Mouse (Mus musculus) forebrain, embryonic 16.5 days (tissue): ENCODE results near the gene Zfyve19. TPM values are rescaled to one million over a fixed set of nuclear protein-coding genes. Genes with fewer than 3 reads are reported as not detected.

Experiments used
- ATAC-seq: fragments of 200-750 bp; cut with Nextera tagmentation; 2 replicates; pipeline ENCODE4 v1.8.0; 2017; ENCODE audit warnings: mild to moderate bottlenecking, moderate library complexity
- H3K27ac ChIP-seq: fragments of 300-500 bp; sonication (generic); 2 replicates; pipeline ENCODE4 v1.5.1; 2014; ENCODE audit warnings: low read length, control low read depth
- H3K27me3 ChIP-seq: fragments of 300-500 bp; sonication (generic); replicated peaks from 2 replicates; pipeline ENCODE4 v1.6.1; 2014; ENCODE audit warnings: low read length; ENCODE audit not compliant: control insufficient read depth, insufficient read depth
- H3K36me3 ChIP-seq: fragments of 300-500 bp; sonication (generic); 2 replicates; pipeline ENCODE4 v1.6.1; 2014; ENCODE audit not compliant: control insufficient read depth, insufficient read depth
- H3K4me1 ChIP-seq: fragments of 300-500 bp; sonication (generic); replicated peaks from 2 replicates; pipeline ENCODE4 v1.6.1; 2014; ENCODE audit warnings: low read length; ENCODE audit not compliant: control insufficient read depth, insufficient read depth
- H3K4me2 ChIP-seq: fragments of 300-500 bp; sonication (generic); 2 replicates; pipeline ENCODE4 v1.6.1; 2014; ENCODE audit warnings: mild to moderate bottlenecking, low read length, control low read depth
- H3K4me3 ChIP-seq: fragments of 300-500 bp; sonication (generic); replicated peaks from 2 replicates; pipeline ENCODE4 v1.5.1; 2014; ENCODE audit warnings: mild to moderate bottlenecking, low read length, control low read depth
- H3K9ac ChIP-seq: fragments of 300-500 bp; sonication (generic); replicated peaks from 2 replicates; pipeline ENCODE4 v1.6.1; 2014; ENCODE audit warnings: low read depth, low read length, control low read depth
- H3K9me3 ChIP-seq: fragments of 300-500 bp; sonication (generic); 2 replicates; pipeline ENCODE4 v1.6.1; 2016; ENCODE audit warnings: low read length; ENCODE audit not compliant: control insufficient read depth
- WGBS: fragments of 180-500 bp; shearing (Covaris S2); extraction: QIAGEN DNeasy Blood & Tissue Kit; methylation state at CpG from one replicate; pipeline ENCODE4 v1.1.7; 2014; 5-methylcytosine and 5-hydroxymethylcytosine counted together
- polyA plus RNA-seq: library from polyadenylated mRNA; unstranded; fragments of >200 nt; fragmentation: Nextera tagmentation; extraction: Ambion mirVana; gene quantifications from 2 replicates; pipeline ENCODE4 v1.2.1, GENCODE M21; 2015

The Zfyve19 gene
- polyA plus RNA-seq, 1 experiment from 2014 or later: 66.9 TPM

GRCm38 (mm10) chr2:119209176-119209507 lies 725 bp downstream of the Zfyve19 start:
- Histone ChIP-seq H3K9me3 (no peaks in the 10 kb centered on the region), H3K4me3 (peak overlapping the region; percentile 94), H3K27me3 (no peaks in the 10 kb centered on the region), H3K27ac (peak overlapping the region; percentile 92; the same call in 1 of the 2 replicates), H3K4me2 (peak overlapping the region; percentile 74), H3K36me3 (peaks cover 3% of the 10 kb centered on the region), H3K9ac (peak overlapping the region; percentile 78), H3K4me1 (peaks cover 17% of the 10 kb centered on the region)
- ATAC-seq: no peak
- WGBS: 2% methylated on average over 13 of the region's 13 CpGs

GRCm38 (mm10) chr2:119229775-119230704 lies 21.6 kb downstream of the Zfyve19 start, which contains the start of gene Ppp1r14d:
Ppp1r14d (minus strand) TSS chr2:119229906.
- H3K9me3 ChIP-seq: no peaks in the 10 kb centered on the region

GRCm38 (mm10) chr2:119236682-119237209 lies 28.3 kb downstream of the Zfyve19 start:
- Histone ChIP-seq H3K9me3 (no peaks in the 10 kb centered on the region), H3K36me3 (no peaks in the 10 kb centered on the region), H3K4me3 (peak overlapping the region; percentile 44), H3K27ac (no peak overlapping the region), H3K27me3 (peaks cover 48% of the 10 kb centered on the region), H3K4me1 (peaks cover 11% of the 10 kb centered on the region), H3K4me2 (peak overlapping the region; percentile 59), H3K9ac (no peak overlapping the region)
- WGBS: 5% methylated on average over 25 of the region's 25 CpGs
- no peak for ATAC-seq

More at GRCm38 (mm10) chr2:119229775-119230704, 21.6 kb downstream of the Zfyve19 start, which contains the start of gene Ppp1r14d:
- ATAC-seq: no peak
- H3K4me3 ChIP-seq: no peak within 1 kb of the TSS
- 74% methylated on average over 6 of the region's 6 CpGs for WGBS
- H3K9ac ChIP-seq: no peak within 1 kb of the TSS
- no peaks in the 10 kb centered on the region for H3K36me3 ChIP-seq
- H3K27me3 ChIP-seq: peaks cover 2% of the 10 kb centered on the region
- no peak within 1 kb of the TSS for H3K27ac ChIP-seq
- H3K4me2 ChIP-seq: no peak within 1 kb of the TSS
- no peaks in the 10 kb centered on the region for H3K4me1 ChIP-seq

GRCm38 (mm10) chr2:119237210-119237870 lies 28.9 kb downstream of the Zfyve19 start, which contains the start of gene Spint1:
Spint1 (plus strand) TSS chr2:119237362.
- peak within 1 kb of the TSS; percentile 59 for H3K4me2 ChIP-seq
- H3K27ac ChIP-seq: no peak within 1 kb of the TSS
- H3K4me1 ChIP-seq: peaks cover 11% of the 10 kb centered on the region
- H3K9ac ChIP-seq: 0 out of 2 replicates have a peak within 1 kb of the TSS, but pooled peaks have one; percentile 12
- under 1% methylated on average over 72 of the region's 73 CpGs for WGBS
- peaks cover 48% of the 10 kb centered on the region for H3K27me3 ChIP-seq
- ATAC-seq: no peak
- H3K4me3 ChIP-seq: peak within 1 kb of the TSS; percentile 44
- no peaks in the 10 kb centered on the region for H3K36me3 ChIP-seq
- H3K9me3 ChIP-seq: no peaks in the 10 kb centered on the region

GRCm38 (mm10) chr2:119237871-119238220 lies 29.4 kb downstream of the Zfyve19 start:
- Histone ChIP-seq H3K27me3 (peaks cover 48% of the 10 kb centered on the region), H3K27ac (no peak overlapping the region), H3K4me2 (peak overlapping the region; percentile 59), H3K4me3 (peak overlapping the region; percentile 44), H3K36me3 (no peaks in the 10 kb centered on the region), H3K4me1 (peaks cover 11% of the 10 kb centered on the region), H3K9me3 (no peaks in the 10 kb centered on the region), H3K9ac (no peak overlapping the region)
- ATAC-seq: peak; percentile 49; the same call in 1 of the 2 replicates
- WGBS: 2% methylated on average over 30 of the region's 31 CpGs

- H3K27me3 ChIP-seq: peaks cover 48% of the 10 kb centered on the region
- 73% methylated on average over 2 of the region's 2 CpGs for WGBS
- no peaks in the 10 kb centered on the region for H3K36me3 ChIP-seq
- no peak overlapping the region for H3K9ac ChIP-seq
- H3K9me3 ChIP-seq: no peaks in the 10 kb centered on the region
- H3K4me1 ChIP-seq: peaks cover 11% of the 10 kb centered on the region
- no peak overlapping the region for H3K27ac ChIP-seq
- no peak overlapping the region for H3K4me2 ChIP-seq
- no peak for ATAC-seq
- no peak overlapping the region for H3K4me3 ChIP-seq
Observed at GRCm38 (mm10) chr2:119238671-119239070, 30.3 kb downstream of the Zfyve19 start.

- H3K36me3 ChIP-seq: no peaks in the 10 kb centered on the region
- no peak for ATAC-seq
- 69% methylated on average over 4 of the region's 4 CpGs for WGBS
- peaks cover 11% of the 10 kb centered on the region for H3K4me1 ChIP-seq
- H3K27me3 ChIP-seq: peaks cover 44% of the 10 kb centered on the region
- H3K4me3 ChIP-seq: no peak overlapping the region
- no peaks in the 10 kb centered on the region for H3K9me3 ChIP-seq
- no peak overlapping the region for H3K9ac ChIP-seq
- no peak overlapping the region for H3K4me2 ChIP-seq
- H3K27ac ChIP-seq: no peak overlapping the region
Observed at GRCm38 (mm10) chr2:119240075-119240818, 31.8 kb downstream of the Zfyve19 start.

GRCm38 (mm10) chr2:119240819-119241186 lies 32.4 kb downstream of the Zfyve19 start:
- H3K4me2 ChIP-seq: no peak overlapping the region
- H3K4me3 ChIP-seq: no peak overlapping the region
- no peaks in the 10 kb centered on the region for H3K36me3 ChIP-seq
- H3K9me3 ChIP-seq: no peaks in the 10 kb centered on the region
- H3K27ac ChIP-seq: no peak overlapping the region
- ATAC-seq: no peak
- 91% methylated on average over 4 of the region's 4 CpGs for WGBS
- peaks cover 39% of the 10 kb centered on the region for H3K27me3 ChIP-seq
- H3K4me1 ChIP-seq: peaks cover 11% of the 10 kb centered on the region
- no peak overlapping the region for H3K9ac ChIP-seq
